Mouse (Mus musculus): ENCODE results near the gene Tmem132d. TPM values are rescaled to one million over a fixed set of nuclear protein-coding genes. Genes with fewer than 3 reads are reported as not detected.

Tmem132d gene
- polyA plus RNA-seq, 1 experiment from 2014 or later, result 0.19 TPM

- H3K4me3 ChIP-seq (ENCODE audit: low read depth, low read length), result no peak overlapping the region
- no peaks in the 10 kb centered on the region for H3K36me3 ChIP-seq (ENCODE audit: control insufficient read depth, insufficient read depth, low read length)
- ATAC-seq (ENCODE audit: insufficient number of reproducible peaks, insufficient read depth, low FRiP score, low read depth), result no peak
- no peaks in the 10 kb centered on the region for H3K27me3 ChIP-seq (ENCODE audit: control insufficient read depth, insufficient read depth, low read length)
- H3K4me2 ChIP-seq (replicated peaks; ENCODE audit: low read depth, low read length), result no peak overlapping the region
- H3K9me3 ChIP-seq (ENCODE audit: control insufficient read depth, low read depth, low read length), result no peaks in the 10 kb centered on the region
- no peaks in the 10 kb centered on the region for H3K4me1 ChIP-seq (ENCODE audit: control insufficient read depth, insufficient read depth, low read length)
- 61% methylated on average over 8 of the region's 8 CpGs for WGBS
- no peak overlapping the region for H3K27ac ChIP-seq (ENCODE audit: low read length)
- H3K9ac ChIP-seq (replicated peaks; ENCODE audit: low read depth, low read length), result no peak overlapping the region
Measured at GRCm38 (mm10) chr5:128136818-128137217, 296.1 kb downstream of the Tmem132d start.

- Histone ChIP-seq H3K9ac (replicated peaks; ENCODE audit: low read depth, low read length) (no peak overlapping the region), H3K36me3 (ENCODE audit: control insufficient read depth, insufficient read depth, low read length) (no peaks in the 10 kb centered on the region), H3K4me3 (ENCODE audit: low read depth, low read length) (no peak overlapping the region), H3K27me3 (ENCODE audit: control insufficient read depth, insufficient read depth, low read length) (no peaks in the 10 kb centered on the region), H3K4me2 (replicated peaks; ENCODE audit: low read depth, low read length) (no peak overlapping the region), H3K27ac (ENCODE audit: low read length) (no peak overlapping the region), H3K4me1 (ENCODE audit: control insufficient read depth, insufficient read depth, low read length) (no peaks in the 10 kb centered on the region), H3K9me3 (ENCODE audit: control insufficient read depth, low read depth, low read length) (no peaks in the 10 kb centered on the region)
- ATAC-seq (ENCODE audit: insufficient number of reproducible peaks, insufficient read depth, low FRiP score, low read depth), result no peak
- WGBS, result 33% methylated on average over 3 of the region's 3 CpGs
Measured at GRCm38 (mm10) chr5:128122656-128123055, 310.2 kb downstream of the Tmem132d start.

GRCm38 (mm10) chr5:128119171-128119570 is 313.7 kb downstream of the Tmem132d start:
- Histone ChIP-seq H3K9ac (replicated peaks; ENCODE audit: low read depth, low read length) (no peak overlapping the region), H3K4me3 (ENCODE audit: low read depth, low read length) (no peak overlapping the region), H3K9me3 (ENCODE audit: control insufficient read depth, low read depth, low read length) (no peaks in the 10 kb centered on the region), H3K4me2 (replicated peaks; ENCODE audit: low read depth, low read length) (no peak overlapping the region), H3K27ac (ENCODE audit: low read length) (no peak overlapping the region), H3K36me3 (ENCODE audit: control insufficient read depth, insufficient read depth, low read length) (no peaks in the 10 kb centered on the region), H3K4me1 (ENCODE audit: control insufficient read depth, insufficient read depth, low read length) (no peaks in the 10 kb centered on the region), H3K27me3 (ENCODE audit: control insufficient read depth, insufficient read depth, low read length) (no peaks in the 10 kb centered on the region)
- no peak for ATAC-seq (ENCODE audit: insufficient number of reproducible peaks, insufficient read depth, low FRiP score, low read depth)
- 56% methylated on average over 3 of the region's 3 CpGs for WGBS

- no peak overlapping the region for H3K4me2 ChIP-seq (replicated peaks; ENCODE audit: low read depth, low read length)
- WGBS, result 81% methylated on average over 8 of the region's 8 CpGs
- H3K4me1 ChIP-seq (ENCODE audit: control insufficient read depth, insufficient read depth, low read length), result no peaks in the 10 kb centered on the region
- H3K36me3 ChIP-seq (ENCODE audit: control insufficient read depth, insufficient read depth, low read length), result no peaks in the 10 kb centered on the region
- H3K4me3 ChIP-seq (ENCODE audit: low read depth, low read length), result no peak overlapping the region
- no peak overlapping the region for H3K9ac ChIP-seq (replicated peaks; ENCODE audit: low read depth, low read length)
- no peaks in the 10 kb centered on the region for H3K27me3 ChIP-seq (ENCODE audit: control insufficient read depth, insufficient read depth, low read length)
- H3K27ac ChIP-seq (ENCODE audit: low read length), result no peak overlapping the region
- no peak for ATAC-seq (ENCODE audit: insufficient number of reproducible peaks, insufficient read depth, low FRiP score, low read depth)
- no peaks in the 10 kb centered on the region for H3K9me3 ChIP-seq (ENCODE audit: control insufficient read depth, low read depth, low read length)
Measured at GRCm38 (mm10) chr5:128113107-128113506, 319.8 kb downstream of the Tmem132d start.

GRCm38 (mm10) chr5:128112518-128112917 is 320.4 kb downstream of the Tmem132d start:
- H3K4me3 ChIP-seq (ENCODE audit: low read depth, low read length), result no peak overlapping the region
- WGBS, result 95% methylated on average over 3 of the region's 3 CpGs
- H3K9ac ChIP-seq (replicated peaks; ENCODE audit: low read depth, low read length), result no peak overlapping the region
- H3K27me3 ChIP-seq (ENCODE audit: control insufficient read depth, insufficient read depth, low read length), result no peaks in the 10 kb centered on the region
- H3K4me1 ChIP-seq (ENCODE audit: control insufficient read depth, insufficient read depth, low read length), result no peaks in the 10 kb centered on the region
- H3K27ac ChIP-seq (ENCODE audit: low read length), result no peak overlapping the region
- ATAC-seq (ENCODE audit: insufficient number of reproducible peaks, insufficient read depth, low FRiP score, low read depth), result no peak
- H3K9me3 ChIP-seq (ENCODE audit: control insufficient read depth, low read depth, low read length), result no peaks in the 10 kb centered on the region
- no peaks in the 10 kb centered on the region for H3K36me3 ChIP-seq (ENCODE audit: control insufficient read depth, insufficient read depth, low read length)
- H3K4me2 ChIP-seq (replicated peaks; ENCODE audit: low read depth, low read length), result no peak overlapping the region

- Histone ChIP-seq H3K9ac (replicated peaks; ENCODE audit: low read depth, low read length) (no peak overlapping the region), H3K9me3 (ENCODE audit: control insufficient read depth, low read depth, low read length) (no peaks in the 10 kb centered on the region), H3K27ac (ENCODE audit: low read length) (no peak overlapping the region), H3K4me3 (ENCODE audit: low read depth, low read length) (no peak overlapping the region), H3K36me3 (ENCODE audit: control insufficient read depth, insufficient read depth, low read length) (no peaks in the 10 kb centered on the region), H3K4me1 (ENCODE audit: control insufficient read depth, insufficient read depth, low read length) (no peaks in the 10 kb centered on the region), H3K4me2 (replicated peaks; ENCODE audit: low read depth, low read length) (no peak overlapping the region), H3K27me3 (ENCODE audit: control insufficient read depth, insufficient read depth, low read length) (no peaks in the 10 kb centered on the region)
- WGBS, result 73% methylated on average over 5 of the region's 5 CpGs
- no peak for ATAC-seq (ENCODE audit: insufficient number of reproducible peaks, insufficient read depth, low FRiP score, low read depth)
Measured at GRCm38 (mm10) chr5:128111664-128112063, 321.2 kb downstream of the Tmem132d start.

- Histone ChIP-seq H3K4me1 (ENCODE audit: control insufficient read depth, insufficient read depth, low read length) (no peaks in the 10 kb centered on the region), H3K36me3 (ENCODE audit: control insufficient read depth, insufficient read depth, low read length) (no peaks in the 10 kb centered on the region), H3K4me2 (replicated peaks; ENCODE audit: low read depth, low read length) (no peak overlapping the region), H3K27ac (ENCODE audit: low read length) (no peak overlapping the region), H3K9ac (replicated peaks; ENCODE audit: low read depth, low read length) (no peak overlapping the region), H3K27me3 (ENCODE audit: control insufficient read depth, insufficient read depth, low read length) (no peaks in the 10 kb centered on the region), H3K4me3 (ENCODE audit: low read depth, low read length) (no peak overlapping the region), H3K9me3 (ENCODE audit: control insufficient read depth, low read depth, low read length) (peaks cover 3% of the 10 kb centered on the region; the same call in 1 of the 2 replicates)
- no peak for ATAC-seq (ENCODE audit: insufficient number of reproducible peaks, insufficient read depth, low FRiP score, low read depth)
- WGBS, result 66% methylated on average over 8 of the region's 8 CpGs
Measured at GRCm38 (mm10) chr5:128102556-128102955, 330.3 kb downstream of the Tmem132d start.

GRCm38 (mm10) chr5:128100331-128100730 is 332.5 kb downstream of the Tmem132d start:
- no peaks in the 10 kb centered on the region for H3K4me1 ChIP-seq (ENCODE audit: control insufficient read depth, insufficient read depth, low read length)
- no peaks in the 10 kb centered on the region for H3K27me3 ChIP-seq (ENCODE audit: control insufficient read depth, insufficient read depth, low read length)
- H3K4me2 ChIP-seq (replicated peaks; ENCODE audit: low read depth, low read length), result no peak overlapping the region
- H3K4me3 ChIP-seq (ENCODE audit: low read depth, low read length), result no peak overlapping the region
- H3K9ac ChIP-seq (replicated peaks; ENCODE audit: low read depth, low read length), result no peak overlapping the region
- no peak for ATAC-seq (ENCODE audit: insufficient number of reproducible peaks, insufficient read depth, low FRiP score, low read depth)
- 78% methylated on average over 5 of the region's 5 CpGs for WGBS
- no peaks in the 10 kb centered on the region for H3K36me3 ChIP-seq (ENCODE audit: control insufficient read depth, insufficient read depth, low read length)
- H3K9me3 ChIP-seq (ENCODE audit: control insufficient read depth, low read depth, low read length), result peaks cover 3% of the 10 kb centered on the region; the same call in 1 of the 2 replicates
- H3K27ac ChIP-seq (ENCODE audit: low read length), result no peak overlapping the region

GRCm38 (mm10) chr5:128099439-128099838 is 333.4 kb downstream of the Tmem132d start:
- 81% methylated on average over 2 of the region's 2 CpGs for WGBS
- no peak overlapping the region for H3K27ac ChIP-seq (ENCODE audit: low read length)
- no peaks in the 10 kb centered on the region for H3K27me3 ChIP-seq (ENCODE audit: control insufficient read depth, insufficient read depth, low read length)
- H3K4me2 ChIP-seq (replicated peaks; ENCODE audit: low read depth, low read length), result no peak overlapping the region
- H3K36me3 ChIP-seq (ENCODE audit: control insufficient read depth, insufficient read depth, low read length), result no peaks in the 10 kb centered on the region
- no peak overlapping the region for H3K4me3 ChIP-seq (ENCODE audit: low read depth, low read length)
- H3K4me1 ChIP-seq (ENCODE audit: control insufficient read depth, insufficient read depth, low read length), result no peaks in the 10 kb centered on the region
- ATAC-seq (ENCODE audit: insufficient number of reproducible peaks, insufficient read depth, low FRiP score, low read depth), result no peak
- peaks cover 3% of the 10 kb centered on the region; the same call in 1 of the 2 replicates for H3K9me3 ChIP-seq (ENCODE audit: control insufficient read depth, low read depth, low read length)
- H3K9ac ChIP-seq (replicated peaks; ENCODE audit: low read depth, low read length), result no peak overlapping the region
